Mouse (Mus musculus): ENCODE results near the gene Rab26. TPM values are rescaled to one million over a fixed set of nuclear protein-coding genes. Genes with fewer than 3 reads are reported as not detected.

The Rab26 gene
- 1 to 10 TPM; 1.8 to 2.0 TPM for total RNA-seq (2023)

DNA sequence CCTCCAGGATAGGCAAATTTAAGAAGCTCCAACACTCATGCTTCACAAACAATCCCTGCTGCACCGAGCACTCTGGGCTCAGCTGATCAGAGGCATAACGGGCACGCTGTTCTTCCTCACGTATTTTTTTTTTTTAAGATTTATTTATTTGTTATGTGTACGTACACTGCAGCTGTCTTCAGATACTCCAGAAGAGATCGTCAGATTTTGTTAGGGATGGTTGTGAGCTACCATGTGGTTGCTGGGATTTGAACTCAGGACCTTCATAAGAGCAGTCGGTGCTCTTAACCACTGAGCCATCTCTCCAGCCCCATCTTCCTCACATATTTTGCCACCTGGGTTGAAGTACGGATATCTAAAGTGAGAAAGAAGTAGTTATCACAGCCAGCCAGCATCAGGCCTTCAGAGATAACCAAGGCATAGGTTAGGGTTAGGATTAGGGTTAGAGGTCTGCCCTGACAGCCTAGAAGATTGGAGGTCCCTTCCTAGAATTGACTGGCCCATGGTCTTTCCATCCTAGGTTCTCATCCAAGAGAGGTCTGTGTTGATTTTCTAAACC lies at the start of gene Rab26:
Gene Rab26 (minus strand): TSS at position 51 of the 559 bp plus-strand sequence.

DNA sequence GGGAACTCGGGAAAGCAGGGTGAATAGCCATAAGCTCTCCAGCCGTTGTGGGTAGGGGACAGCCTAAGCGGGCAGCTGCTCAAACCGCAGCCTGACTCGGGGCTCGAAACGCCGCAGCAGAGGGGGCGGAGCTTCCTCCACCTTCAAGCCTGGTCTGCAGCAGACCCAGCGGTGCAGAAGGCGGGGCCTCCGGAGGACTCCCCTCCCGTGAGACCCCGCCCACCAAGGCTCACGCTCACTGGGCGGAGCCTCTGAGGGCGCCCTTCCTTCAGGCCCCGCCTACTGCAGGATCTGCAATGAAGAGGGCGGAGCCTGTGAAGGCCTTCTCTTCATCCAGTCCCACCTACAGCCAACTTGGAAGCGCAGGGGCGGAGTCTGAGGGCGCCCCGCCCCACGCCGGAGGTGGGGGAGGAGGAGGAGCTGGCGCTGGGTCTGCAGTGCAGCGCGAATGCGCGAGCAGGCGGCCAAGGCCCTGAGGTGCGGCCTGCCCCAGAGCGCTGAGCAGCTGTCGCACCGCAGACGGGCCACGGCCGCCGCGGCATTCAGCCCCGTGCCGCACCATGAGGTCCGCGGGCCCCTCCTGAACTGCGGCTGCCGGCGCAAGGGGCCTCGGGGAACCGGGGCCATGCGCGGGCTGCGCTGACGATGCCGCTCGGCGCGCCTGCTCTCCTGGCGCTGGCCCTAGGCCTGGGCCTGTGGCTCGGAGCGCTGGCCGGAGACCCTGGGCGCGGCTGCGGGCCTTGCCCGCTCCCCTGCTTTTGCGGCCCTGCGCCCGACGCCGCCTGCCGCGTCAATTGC lies 15.8 kb upstream of the Rab26 start, which contains the start of gene Pkd1:
Gene Pkd1 (plus strand): TSS at position 217 of the 798 bp plus-strand sequence.

DNA sequence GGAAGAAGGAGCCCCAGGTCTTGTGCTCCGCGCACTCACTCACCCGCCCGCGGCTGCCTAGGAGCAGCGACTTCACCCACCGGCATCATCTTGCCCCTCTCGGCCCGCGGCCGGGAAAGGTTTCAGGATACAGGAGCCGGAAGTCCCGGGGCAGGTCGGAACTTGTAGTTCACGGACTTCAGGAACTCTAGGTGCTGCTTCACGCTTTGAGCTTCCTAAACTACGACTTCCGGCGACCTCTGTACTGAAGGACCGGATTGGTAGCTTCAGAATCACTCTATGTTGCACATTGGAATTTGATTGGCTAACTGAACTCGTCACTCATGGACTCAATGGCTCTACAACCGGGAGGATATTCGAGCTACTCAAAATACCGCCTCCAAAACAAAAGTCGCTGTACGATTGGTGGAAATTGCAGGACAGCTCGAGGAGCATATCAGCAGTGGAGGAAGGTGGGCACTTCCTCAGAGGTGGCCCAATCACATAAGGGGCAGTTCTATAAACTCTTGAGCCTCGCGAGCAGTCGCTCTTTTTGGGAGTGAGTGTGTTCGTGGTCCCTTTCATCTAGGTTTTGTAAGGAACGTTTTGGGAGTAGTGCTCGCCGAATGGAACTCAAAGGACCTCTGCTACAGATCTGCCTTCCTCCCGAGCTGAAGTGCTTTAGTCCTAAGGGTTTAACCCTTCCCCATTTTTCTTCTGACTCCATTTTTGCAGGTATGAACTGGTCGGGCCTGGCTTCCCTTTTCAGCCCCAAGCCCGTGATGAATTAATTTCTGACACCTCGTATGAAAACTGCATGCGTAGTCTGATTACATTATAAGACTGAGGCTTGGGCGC lies 6.1 kb downstream of the Rab26 start, which contains the start of gene Traf7:
Gene Traf7 (minus strand): TSS at position 216 of the 837 bp plus-strand sequence.

DNA sequence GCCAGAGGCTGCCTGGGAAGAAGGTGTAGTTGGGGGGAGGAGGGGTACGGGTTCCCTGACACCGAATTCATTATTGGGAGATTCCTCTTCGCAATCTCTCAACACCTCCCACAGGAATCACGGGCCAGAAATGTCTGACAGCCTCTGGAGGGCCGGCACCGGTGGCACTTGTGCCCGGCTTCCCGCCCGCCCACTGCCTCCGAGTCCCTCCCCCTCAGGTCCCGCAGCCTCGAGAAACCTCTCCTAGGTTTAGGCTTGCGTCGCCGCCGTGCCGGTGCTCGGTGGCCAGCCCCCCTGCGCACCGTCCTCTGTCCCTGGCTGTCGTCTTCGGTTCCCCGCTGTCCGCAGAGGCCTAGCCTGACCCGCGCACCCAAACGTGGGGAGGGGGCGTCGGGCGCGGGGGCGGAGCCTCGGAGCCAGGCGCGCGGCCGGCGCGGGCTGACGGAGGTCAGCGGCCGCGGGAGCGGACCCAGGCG lies 45.8 kb downstream of the Rab26 start, which contains the start of gene Caskin1:
Gene Caskin1 (plus strand): TSS at position 416 of the 476 bp plus-strand sequence.

DNA sequence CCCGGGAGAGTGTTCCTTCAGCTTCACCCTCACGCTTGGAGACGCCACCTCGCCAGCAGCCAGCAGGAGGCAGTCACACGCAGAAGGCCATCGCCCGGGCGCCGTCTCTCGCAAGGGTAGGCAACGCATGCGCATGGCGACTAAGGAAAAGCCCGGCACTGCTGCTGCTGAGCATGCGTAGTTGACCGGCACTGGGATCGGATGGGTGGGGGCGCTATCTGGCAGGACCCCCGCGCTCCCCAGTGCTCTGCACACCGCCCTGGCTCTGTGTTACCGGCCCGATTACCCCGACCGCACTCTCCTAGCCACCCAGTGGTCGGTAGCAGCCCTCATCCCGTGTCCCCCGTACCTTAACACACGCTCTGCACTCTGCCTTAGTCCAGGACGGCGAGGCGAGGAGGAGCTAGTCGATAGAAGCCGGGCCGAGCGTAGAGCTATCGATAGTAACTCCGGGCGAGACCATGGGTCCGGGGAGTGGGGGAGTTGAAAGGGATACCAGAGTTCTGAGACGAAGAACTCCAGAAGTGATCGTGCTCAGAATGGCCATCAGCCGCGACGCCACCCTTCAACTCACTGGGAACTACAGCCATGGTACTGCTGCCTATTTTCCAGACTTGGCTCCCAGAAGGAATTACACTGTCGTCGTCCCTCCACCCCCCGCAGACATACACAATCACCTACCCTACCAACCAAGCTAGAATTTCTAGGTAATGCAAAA lies 55.2 kb downstream of the Rab26 start, which contains the start of gene Mlst8:
Gene Mlst8 (minus strand): TSS at position 416 of the 718 bp plus-strand sequence.

Other genes starting within 250 kb of the Rab26 start
- gene Abca17, start 183.1 kb downstream of the Rab26 start, total RNA-seq (2023): under 1 TPM in 1 of 2 experiments, not detected in 1; 0.23 TPM
- 10 to 100 TPM; 43.3 to 52.2 TPM for gene Abca3, start 182.3 kb downstream of the Rab26 start, total RNA-seq (2023)
- 100 to 1,000 TPM; 153 to 159 TPM for gene Rnps1, start 119.6 kb downstream of the Rab26 start, total RNA-seq (2023)
- gene Eci1, start 107.6 kb downstream of the Rab26 start, total RNA-seq (2023): 10 to 100 TPM; 17.3 to 17.4 TPM
- gene Dnase1l2, start 91.1 kb downstream of the Rab26 start, total RNA-seq (2023): 1 to 10 TPM; 5.6 to 6.0 TPM
- 10 to 100 TPM; 64.4 to 88.9 TPM for gene E4f1, start 63.9 kb downstream of the Rab26 start, total RNA-seq (2023)
- 10 to 100 TPM; 15.5 to 17.4 TPM for gene Pgp, start 63.8 kb downstream of the Rab26 start, total RNA-seq (2023)
- gene Bricd5, start 60.3 kb downstream of the Rab26 start, total RNA-seq (2023): 1 to 10 TPM in 1 of 2 experiments, under 1 TPM in 1; 0.76 to 1.2 TPM
- 10 to 100 TPM; 27.6 to 29.2 TPM for gene Mlst8, start 55.1 kb downstream of the Rab26 start, total RNA-seq (2023)
- not detected for gene Caskin1, start 45.6 kb downstream of the Rab26 start, total RNA-seq (2023)
- gene Traf7, start 6.3 kb downstream of the Rab26 start, total RNA-seq (2023): 100 to 1,000 TPM; 162 to 172 TPM
- 100 to 1,000 TPM; 103 to 104 TPM for gene Pkd1, start 15.6 kb upstream of the Rab26 start, total RNA-seq (2023)
- 10 to 100 TPM; 58.4 to 76.0 TPM for gene Tsc2, start 98.4 kb upstream of the Rab26 start, total RNA-seq (2023)
- 1 to 10 TPM; 4.3 to 5.2 TPM for gene Nthl1, start 98.5 kb upstream of the Rab26 start, total RNA-seq (2023)
- not detected for gene Slc9a3r2, start 116.1 kb upstream of the Rab26 start, total RNA-seq (2023)
- not detected for gene Npw, start 124.2 kb upstream of the Rab26 start, total RNA-seq (2023)
- gene Zfp598, start 135.5 kb upstream of the Rab26 start, total RNA-seq (2023): 10 to 100 TPM; 63.7 to 67.1 TPM
- gene Syngr3, start 155.7 kb upstream of the Rab26 start, total RNA-seq (2023): under 1 TPM in 1 of 2 experiments, not detected in 1; 0.47 TPM
- 10 to 100 TPM; 20.5 to 22.8 TPM for gene Gfer, start 161.9 kb upstream of the Rab26 start, total RNA-seq (2023)
- gene Noxo1, start 162.0 kb upstream of the Rab26 start, total RNA-seq (2023): 1 to 10 TPM; 2.4 to 5.0 TPM
- 10 to 100 TPM; 27.4 to 33.3 TPM for gene Tbl3, start 173.4 kb upstream of the Rab26 start, total RNA-seq (2023)
- gene Rnf151, start 183.9 kb upstream of the Rab26 start, total RNA-seq (2023): not detected
- gene Rps2, start 183.9 kb upstream of the Rab26 start, total RNA-seq (2023): 1,000 to 10,000 TPM; 1,514 to 1,529 TPM
- gene Ndufb10, start 190.3 kb upstream of the Rab26 start, total RNA-seq (2023): 10 to 100 TPM; 64.9 to 73.3 TPM
- gene Rpl3l, start 193.6 kb upstream of the Rab26 start, total RNA-seq (2023): under 1 TPM in 1 of 2 experiments, not detected in 1; 0.56 TPM
- gene Msrb1, start 202.4 kb upstream of the Rab26 start, total RNA-seq (2023): 10 to 100 TPM; 29.5 to 43.8 TPM
- gene Hs3st6, start 218.8 kb upstream of the Rab26 start, total RNA-seq (2023): not detected